Mouse (Mus musculus) thymus, postnatal 14 days (tissue): ENCODE measurements around the gene Vmn1r10.

Source experiments
- DNase-seq: peaks from one replicate; pipeline ENCODE4 v3.0.0; 2021

The Vmn1r10 gene

DNA sequence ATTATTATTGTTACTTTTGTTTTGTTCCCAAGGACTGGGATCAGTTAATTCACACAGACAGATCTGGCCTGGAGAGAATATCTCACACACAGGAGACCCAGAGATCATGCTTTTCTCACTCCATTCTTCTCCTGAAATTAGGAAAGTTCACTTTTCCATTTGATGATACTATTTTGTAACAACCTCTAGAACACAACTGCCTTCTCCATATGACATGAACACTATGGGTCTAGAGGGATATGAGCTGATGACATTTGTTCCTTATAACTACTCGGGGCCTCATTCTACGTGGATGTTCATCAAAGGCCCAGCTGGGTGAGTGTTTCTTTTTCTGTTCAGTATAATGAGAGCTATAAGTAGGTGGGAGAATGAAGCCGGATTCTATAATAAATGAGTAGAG, at the start of gene Vmn1r10:
Gene Vmn1r10 (plus strand): TSS at position 301 of the 400 bp plus-strand sequence.
- DNase-seq = no peak

GRCm38 (mm10) chr6:57063730-57064129, 45.5 kb upstream of the Vmn1r10 start:
- no peak for DNase-seq

GRCm38 (mm10) chr6:57066487-57066886, 42.8 kb upstream of the Vmn1r10 start, which contains the start of gene Vmn1r9:
TSS of gene Vmn1r9 (plus strand) at chr6:57066787.
- DNase-seq = no peak

DNA sequence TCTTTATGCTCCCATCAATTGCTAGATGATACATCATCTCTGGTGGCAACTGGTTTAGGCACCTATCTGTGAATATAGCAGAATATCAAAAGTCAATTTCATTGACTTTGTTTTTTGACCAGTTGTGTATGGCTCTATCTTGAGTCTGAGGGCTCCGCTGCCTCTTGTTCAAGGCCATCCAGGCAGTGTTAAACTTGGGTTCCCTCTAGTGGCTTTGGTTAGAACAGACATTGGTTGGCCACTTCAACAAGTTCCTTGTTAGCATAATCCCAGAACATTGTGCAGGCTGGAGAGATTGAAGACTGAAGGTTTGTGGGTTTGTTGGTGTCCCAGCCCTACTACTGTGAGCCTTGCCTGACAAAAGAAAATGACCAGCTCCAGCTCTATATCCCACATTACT, 2.9 kb upstream of the Vmn1r10 start:
- no peak for DNase-seq

- no peak for DNase-seq
Observed at GRCm38 (mm10) chr6:57133155-57133554, 23.9 kb downstream of the Vmn1r10 start, which contains the start of gene Vmn1r11. TSS of gene Vmn1r11 (plus strand) at chr6:57133455.

GRCm38 (mm10) chr6:57156619-57157018, 47.4 kb downstream of the Vmn1r10 start, which contains the start of gene Vmn1r12:
TSS of gene Vmn1r12 (plus strand) at chr6:57156919.
- no peak for DNase-seq
